Comparison of ENCODE assay signal across 14 mouse cellular contexts in genomic region chr9:98628480-98628879, GRCm38 (mm10). TPM values are rescaled to one million over a fixed set of nuclear protein-coding genes. Genes with fewer than 3 reads are reported as not detected.
DNase-seq lines count a peak whose midpoint lies in the region; ATAC-seq and TF ChIP-seq lines count a peak whose summit lies in the region.
"Had no signal": no experiment of that assay in that cellular context is flagged by ENCODE, and none has a peak within 500 bp of the region (broad histone marks: within the 10 kb centered on the region; RNA-seq: fewer than 3 reads in every experiment).

No protein-coding gene starts in this region.

- no peak overlapping the region for H3K4me2 ChIP-seq in hindbrain, postnatal 0 days (ENCODE audit: low read depth, low read length)
- no peak overlapping the region for H3K4me2 ChIP-seq in hindbrain, embryonic 12.5 days (replicated peaks)
- H3K4me2 ChIP-seq: forebrain, embryonic 12.5 days; kidney, embryonic 15.5 days; liver, embryonic 15.5 days had no signal

- no peaks in the 10 kb centered on the region for H3K4me1 ChIP-seq in hindbrain, postnatal 0 days (ENCODE audit: insufficient read depth, low read length)
- peaks cover 6% of the 10 kb centered on the region; the same call in 1 of the 2 replicates for H3K4me1 ChIP-seq in hindbrain, embryonic 12.5 days
- H3K4me1 ChIP-seq: liver, embryonic 15.5 days had no signal

- no peaks in the 10 kb centered on the region for H3K9me3 ChIP-seq in hindbrain, postnatal 0 days (ENCODE audit: low read length)
- H3K9me3 ChIP-seq in hindbrain, embryonic 12.5 days (replicated peaks): no peaks in the 10 kb centered on the region
- H3K9me3 ChIP-seq: forebrain, embryonic 12.5 days; kidney, embryonic 15.5 days; liver, embryonic 15.5 days had no signal

- no peak overlapping the region for H3K27ac ChIP-seq in hindbrain, postnatal 0 days
- H3K27ac ChIP-seq in hindbrain, embryonic 12.5 days: no peak overlapping the region
- H3K27ac ChIP-seq: forebrain, embryonic 12.5 days; kidney, embryonic 15.5 days; liver, embryonic 15.5 days had no signal

- peak; percentile 27; the same call in 1 of the 2 replicates for TF ChIP-seq CTCF in hindbrain, postnatal 0 days (IDR thresholded peaks at IDR 0.05; ENCODE audit: low read depth)

- H3K36me3 ChIP-seq in hindbrain, postnatal 0 days (ENCODE audit: insufficient read depth, low read length): no peaks in the 10 kb centered on the region
- no peaks in the 10 kb centered on the region for H3K36me3 ChIP-seq in hindbrain, embryonic 12.5 days
- no peaks in the 10 kb centered on the region for H3K36me3 ChIP-seq in splenic B cell, adult 2 months (ENCODE audit: control insufficient read depth, insufficient read depth, low read length, poor library complexity, severe bottlenecking)
- H3K36me3 ChIP-seq: forebrain, embryonic 12.5 days; kidney, embryonic 15.5 days; liver, embryonic 15.5 days had no signal

- ATAC-seq in hindbrain, postnatal 0 days: no peak
- no peak for ATAC-seq in hindbrain, embryonic 12.5 days (ENCODE audit: low FRiP score)
- ATAC-seq: midbrain, embryonic 16.5 days had no signal

- H3K4me3 ChIP-seq in hindbrain, postnatal 0 days (ENCODE audit: low read length): no peak overlapping the region
- H3K4me3 ChIP-seq in hindbrain, embryonic 12.5 days: no peak overlapping the region
- H3K4me3 ChIP-seq: forebrain, embryonic 12.5 days; kidney, embryonic 15.5 days; liver, embryonic 15.5 days had no signal

- WGBS in hindbrain, postnatal 0 days: 48% methylated on average over 3 of the region's 3 CpGs
- WGBS in hindbrain, embryonic 12.5 days: 44% methylated on average over 3 of the region's 3 CpGs

- no peak for DNase-seq in hindbrain, postnatal 0 days (ENCODE audit: low spot score)
- peak; percentile 43 for DNase-seq in thymus, postnatal 0 days (ENCODE audit: low spot score)
- DNase-seq in thymus, postnatal 36 days: no peak
- DNase-seq in c-Kit-positive CD71-negative TER-119-negative erythroid progenitor cells, embryonic 14.5 days (ENCODE audit: low read depth): peak; percentile 22
- DNase-seq in splenic B cell, adult 2 months (ENCODE audit: low read depth, low spot score): peak; percentile 10
- DNase-seq in cerebellum, adult 11-12 months: no peak
- DNase-seq in heart, postnatal 14 days: no peak
- DNase-seq: adrenal gland, postnatal 10 days; heart, postnatal 4 days had no signal

- H3K27me3 ChIP-seq in hindbrain, postnatal 0 days (ENCODE audit: insufficient read depth, low read length): no peaks in the 10 kb centered on the region
- H3K27me3 ChIP-seq in hindbrain, embryonic 12.5 days: 0 out of 2 replicates have a peak, but pooled peaks cover 2% of the 10 kb centered on the region
- H3K27me3 ChIP-seq in splenic B cell, adult 2 months (ENCODE audit: control insufficient read depth, insufficient read depth, low read length, poor library complexity, severe bottlenecking): no peaks in the 10 kb centered on the region
- H3K27me3 ChIP-seq: liver, embryonic 15.5 days had no signal

- intact Hi-C loops in heart, postnatal 14 days (cut with DNase I): no loop called here

- no peak overlapping the region for H3K9ac ChIP-seq in hindbrain, postnatal 0 days (replicated peaks; ENCODE audit: low read length)
- no peak overlapping the region for H3K9ac ChIP-seq in hindbrain, embryonic 12.5 days
- H3K9ac ChIP-seq: forebrain, embryonic 12.5 days; kidney, embryonic 15.5 days; liver, embryonic 15.5 days had no signal

RNA-seq across cellular contexts. Expression of gene Mrps22, which starts 27.0 kb away (rescaled TPM):
- 44.8 and 56.8 TPM in 2 replicates for total RNA-seq in hindbrain, postnatal 0 days (2014; rRNA removed)
- polyA plus RNA-seq in hindbrain, postnatal 0 days (2015; fragmentation: Nextera tagmentation; extraction: Ambion mirVana): 43.8 and 48.5 TPM in 2 replicates
- polyA plus RNA-seq in hindbrain, embryonic 12.5 days (2016; fragmentation: Nextera tagmentation; extraction: Ambion mirVana): 58.5 and 60.7 TPM in 2 replicates
- polyA plus RNA-seq in thymus, postnatal 0 days (2015; fragmentation: Nextera tagmentation; extraction: Ambion mirVana): 52.5 and 55.6 TPM in 2 replicates
- total RNA-seq in heart, postnatal 14 days (2021): 10 to 100 TPM; 28.6 to 34.1 TPM

Comparison
In these comparisons a context has a peak if more than half of its experiments do, and no peak if none do; other contexts are left out.
1. DNase-seq: peak in thymus, postnatal 0 days (single experiment), c-Kit-positive CD71-negative TER-119-negative erythroid progenitor cells, embryonic 14.5 days (single experiment) and splenic B cell, adult 2 months (single experiment); none in hindbrain, postnatal 0 days (single experiment), thymus, postnatal 36 days (0 of 2), cerebellum, adult 11-12 months (single experiment) and heart, postnatal 14 days (0 of 2).